Mouse (Mus musculus): ENCODE measurements around the gene Atrnl1. TPM values are rescaled to one million over a fixed set of nuclear protein-coding genes. Genes with fewer than 3 reads are reported as not detected.
"Not testable (repeated sequence)": the region's sequence is repeated elsewhere in the genome, so short reads cannot be mapped to it uniquely, and the experiment has no call there.

Atrnl1 gene
- polyA plus RNA-seq, 2 experiments from 2014 or later = 0.13 to 0.33 TPM

DNA sequence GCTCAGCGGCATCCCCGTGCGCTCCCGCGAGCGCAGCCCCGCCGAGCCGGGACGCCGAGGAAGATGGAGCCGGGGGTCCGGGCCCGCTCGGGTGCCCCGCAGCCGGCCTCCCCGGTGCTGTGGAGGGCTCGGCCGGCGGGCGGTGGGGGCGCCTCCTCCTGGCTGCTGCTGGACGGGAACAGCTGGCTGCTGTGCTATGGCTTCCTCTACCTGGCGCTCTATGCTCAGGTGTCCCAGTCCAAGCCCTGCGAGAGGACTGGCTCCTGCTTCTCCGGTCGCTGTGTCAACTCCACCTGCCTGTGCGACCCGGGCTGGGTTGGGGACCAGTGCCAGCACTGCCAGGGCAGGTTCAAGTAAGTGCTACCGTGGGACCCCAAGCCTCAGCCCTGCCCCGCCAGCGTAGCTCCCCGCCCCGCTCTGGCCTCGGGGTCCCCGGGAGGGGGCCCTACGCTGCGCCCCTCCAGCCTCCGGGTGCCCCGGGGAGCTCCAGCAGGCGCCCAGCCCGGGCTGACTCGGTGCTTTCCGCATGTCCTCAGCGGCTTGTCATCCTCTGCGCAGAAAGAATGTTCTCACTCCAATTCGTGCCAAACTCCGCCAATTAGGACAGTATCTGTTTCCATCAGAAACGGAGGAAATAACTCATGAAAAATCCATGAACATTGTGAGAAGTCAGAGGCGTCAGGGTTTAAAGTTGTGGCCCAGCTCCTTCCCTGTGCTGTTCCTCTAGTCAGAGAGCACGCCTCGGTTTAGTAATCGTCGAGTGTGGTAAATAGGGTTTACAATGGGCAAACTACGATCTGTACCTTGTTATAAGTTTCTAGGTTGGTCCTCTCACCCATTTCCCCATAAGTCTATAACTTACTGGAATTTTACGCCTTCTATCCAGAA is 701 bp downstream of the Atrnl1 start:
- ATAC-seq = peak; percentile 28

DNA sequence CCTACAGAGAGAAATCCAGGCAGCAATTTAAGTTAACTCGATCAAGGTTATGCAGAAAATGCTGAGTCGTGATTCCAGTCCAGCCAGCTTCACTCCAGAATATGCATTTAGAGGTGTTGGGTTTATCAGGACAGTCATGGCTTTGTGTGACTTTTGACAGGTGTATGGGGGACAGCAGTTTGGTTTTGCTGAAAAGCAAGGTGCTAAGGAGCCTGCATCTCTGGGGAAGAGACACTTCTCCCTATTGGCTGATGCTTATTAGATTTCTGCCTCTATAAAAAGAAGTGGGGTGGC is 1.3 kb downstream of the Atrnl1 start:
- ATAC-seq = no peak

DNA sequence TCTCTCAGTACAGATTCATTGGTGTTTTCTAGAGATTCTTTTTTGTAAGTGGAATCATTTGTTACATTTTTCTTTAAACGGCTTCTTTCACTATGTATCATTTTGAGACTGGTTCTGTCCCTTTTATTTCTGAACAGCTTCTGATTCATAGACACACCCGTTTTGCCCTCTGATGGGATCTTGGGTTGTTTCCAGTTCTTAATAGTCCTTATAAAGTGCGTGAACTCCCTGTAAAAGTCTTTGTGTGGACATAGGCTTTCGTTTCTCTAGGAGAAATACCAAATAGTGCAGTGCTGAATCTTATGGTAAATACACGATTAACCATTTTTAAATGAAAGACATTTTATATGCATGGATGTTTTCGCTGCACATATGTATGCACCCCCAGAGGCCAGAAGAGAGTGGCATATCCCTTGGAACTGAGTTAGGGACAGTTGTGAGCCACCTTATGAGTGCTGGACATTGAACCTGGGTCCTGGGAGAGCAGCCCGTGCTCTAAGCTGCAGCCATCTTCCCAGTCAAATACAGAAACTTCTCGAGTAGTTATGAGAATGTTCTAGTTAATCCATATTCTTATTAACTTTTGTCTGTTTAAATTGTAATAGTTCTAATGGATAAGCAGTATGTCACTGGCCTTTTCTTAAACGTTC is 5.3 kb downstream of the Atrnl1 start:
- no peak for ATAC-seq

DNA sequence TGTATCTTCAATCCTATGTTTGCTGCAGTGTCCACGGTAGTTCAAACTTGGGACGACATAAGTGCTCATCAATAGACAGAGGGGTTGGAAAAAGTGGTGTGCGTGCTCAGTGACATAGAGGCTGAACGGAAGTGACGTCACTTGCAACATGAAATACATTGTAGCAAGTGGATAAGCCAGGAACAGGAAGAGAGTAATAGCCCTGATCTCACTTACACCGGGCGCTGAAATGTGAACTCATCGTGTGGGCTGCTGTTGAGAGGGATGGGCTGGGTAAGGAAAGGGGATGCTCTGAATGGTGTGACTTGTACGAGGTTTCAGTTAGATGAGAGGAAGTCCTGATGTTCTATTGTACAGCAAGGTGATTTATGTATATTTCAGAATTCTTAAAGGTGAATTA is 8.3 kb downstream of the Atrnl1 start:
- no peak for ATAC-seq

DNA sequence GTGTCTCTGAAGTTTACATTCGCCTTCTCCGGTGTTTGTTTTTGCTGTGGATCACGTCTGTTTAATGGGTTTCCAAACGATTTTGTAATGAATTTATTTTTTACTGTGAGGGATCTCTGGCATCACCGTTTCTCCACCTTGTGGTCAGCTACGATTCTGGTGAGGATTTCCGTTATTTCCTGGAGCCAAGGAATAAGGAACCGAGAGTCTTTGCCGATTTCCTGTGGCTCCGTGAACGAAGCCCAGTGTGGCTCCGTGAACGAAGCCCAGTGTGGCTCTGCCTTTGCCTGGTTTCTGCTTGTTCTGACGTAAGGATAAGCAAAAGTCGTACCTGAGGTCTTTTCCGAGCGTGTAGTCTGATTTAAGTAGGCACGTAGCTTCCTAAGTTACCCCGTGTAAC is 11.0 kb downstream of the Atrnl1 start:
- ATAC-seq = no peak

DNA sequence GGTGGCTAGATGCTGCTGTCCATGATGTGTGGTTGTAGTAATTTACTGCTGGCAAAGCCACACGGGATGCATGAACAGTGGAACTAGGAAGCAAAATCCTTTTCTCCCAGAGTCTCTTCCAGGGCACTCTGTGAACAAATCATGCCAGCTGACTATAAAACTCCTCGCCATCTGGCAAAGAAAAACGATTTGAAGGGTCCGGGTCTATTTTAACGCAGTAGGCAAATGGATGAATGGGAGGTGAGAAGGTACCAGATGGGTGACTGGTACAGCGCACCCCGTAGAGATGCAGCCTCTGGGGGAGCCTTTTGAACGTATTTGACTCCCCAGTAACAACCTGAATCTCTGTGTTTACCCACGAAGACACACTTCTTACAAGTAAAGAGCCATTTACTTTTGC is 14.9 kb downstream of the Atrnl1 start:
- no peak for ATAC-seq

DNA sequence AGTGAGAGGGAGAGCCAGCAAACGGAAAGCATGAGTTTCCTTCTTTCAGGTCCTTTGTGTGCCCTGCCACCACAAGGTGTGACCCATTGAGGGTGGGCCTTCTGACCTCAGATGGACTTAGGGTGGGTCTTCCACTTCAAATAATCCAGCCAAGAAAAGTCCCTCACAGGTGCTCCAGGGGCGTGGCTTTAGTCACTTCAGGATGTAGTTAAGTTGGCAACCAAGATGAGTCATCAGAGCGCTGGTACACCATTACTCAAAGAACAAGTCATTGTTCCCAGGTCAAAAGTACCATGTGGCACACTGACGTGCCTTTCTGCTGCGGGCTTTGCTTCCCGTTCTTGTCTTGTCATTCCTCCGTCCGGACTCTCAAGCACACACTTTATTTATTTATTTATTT is 16.4 kb downstream of the Atrnl1 start:
- ATAC-seq = no peak

DNA sequence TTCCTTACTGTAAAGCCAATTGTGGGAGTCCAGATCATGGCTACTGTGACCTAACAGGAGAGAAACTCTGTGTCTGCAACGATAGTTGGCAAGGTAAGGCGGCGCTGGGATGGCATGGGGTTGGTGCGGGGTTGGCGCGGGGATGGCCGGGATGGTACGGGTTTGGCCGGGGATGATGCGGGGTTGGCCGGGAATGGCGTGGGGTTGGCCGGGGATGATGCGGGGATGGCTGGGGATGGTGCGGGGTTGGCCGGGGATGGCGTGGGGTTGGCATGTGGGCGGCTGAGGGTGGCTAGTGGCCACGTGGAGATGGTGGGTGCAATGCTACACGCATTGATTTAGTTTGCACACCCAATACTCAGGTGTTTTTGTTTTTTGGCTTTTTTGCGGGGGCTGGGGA is 31.7 kb downstream of the Atrnl1 start:
- no peak for ATAC-seq

DNA sequence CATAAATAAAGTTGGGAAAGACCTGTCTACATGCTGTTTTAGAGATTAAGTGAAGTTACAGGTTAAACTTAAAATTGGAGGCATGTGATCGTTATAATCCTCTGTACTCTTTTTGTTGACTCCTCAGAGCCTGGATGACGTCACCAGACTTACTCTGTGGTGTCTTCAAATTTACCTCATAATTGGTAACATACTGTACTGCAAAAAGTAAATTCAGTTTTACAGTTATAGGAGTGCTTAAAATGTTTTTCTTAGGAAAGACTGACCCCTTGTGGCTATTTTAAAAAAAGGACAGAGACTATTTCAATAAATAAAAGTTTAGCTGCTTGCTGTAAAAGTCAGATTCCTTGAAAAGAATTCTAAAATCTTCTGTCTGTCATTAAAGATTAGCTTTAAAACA is 32.1 kb downstream of the Atrnl1 start:
- peak; percentile 59 for ATAC-seq

DNA sequence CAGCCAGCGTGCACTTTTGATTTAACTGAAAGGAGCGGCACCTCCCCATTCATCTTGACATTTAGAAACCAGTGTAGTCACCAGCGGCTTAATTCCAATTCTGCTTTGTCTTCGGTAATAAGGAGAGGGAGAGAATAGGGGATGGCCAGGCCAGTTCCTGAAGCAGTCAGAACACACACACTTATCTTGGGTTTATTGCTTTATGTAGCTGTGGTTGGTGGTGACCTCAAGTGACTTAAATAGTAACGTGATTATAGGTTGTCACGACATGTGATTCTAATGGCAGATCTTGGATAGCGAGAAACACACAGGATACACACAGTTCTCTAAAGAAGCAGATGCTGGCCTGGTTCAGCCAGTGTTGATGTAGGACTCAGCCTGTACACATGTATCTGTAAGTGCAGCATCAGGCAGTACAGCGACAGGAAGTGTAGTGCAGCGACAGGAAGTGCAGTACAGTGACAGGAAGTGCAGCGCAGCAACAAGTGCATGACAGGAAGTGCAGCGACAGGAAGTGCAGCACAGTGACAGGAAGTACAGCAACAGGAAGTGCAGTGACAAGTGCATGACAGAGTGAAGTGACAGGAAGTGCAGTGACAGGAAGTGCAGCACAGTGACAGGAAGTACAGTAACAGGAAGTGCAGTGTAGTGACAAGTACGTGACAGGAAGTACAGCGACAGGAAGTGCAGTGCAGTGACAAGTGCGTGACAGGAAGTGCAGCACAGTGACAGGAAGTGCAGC is 37.5 kb downstream of the Atrnl1 start:
- peak; percentile 69 for ATAC-seq

DNA sequence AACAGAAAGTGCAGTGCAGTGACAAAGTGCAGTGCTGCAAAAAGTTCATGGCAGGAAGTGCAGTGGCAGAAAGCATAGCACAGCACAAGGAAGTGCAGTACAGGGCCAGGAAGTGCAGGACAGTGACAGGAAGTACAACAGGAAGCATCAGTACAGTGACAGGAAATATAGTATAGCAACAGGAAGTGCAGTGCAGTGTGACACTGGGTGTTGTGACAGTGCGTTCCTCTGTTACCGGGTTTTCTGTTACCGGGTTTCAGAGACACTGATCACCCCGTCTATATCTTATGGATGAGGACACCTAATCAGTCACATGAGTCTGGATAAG is 38.1 kb downstream of the Atrnl1 start:
- ATAC-seq = no peak

DNA sequence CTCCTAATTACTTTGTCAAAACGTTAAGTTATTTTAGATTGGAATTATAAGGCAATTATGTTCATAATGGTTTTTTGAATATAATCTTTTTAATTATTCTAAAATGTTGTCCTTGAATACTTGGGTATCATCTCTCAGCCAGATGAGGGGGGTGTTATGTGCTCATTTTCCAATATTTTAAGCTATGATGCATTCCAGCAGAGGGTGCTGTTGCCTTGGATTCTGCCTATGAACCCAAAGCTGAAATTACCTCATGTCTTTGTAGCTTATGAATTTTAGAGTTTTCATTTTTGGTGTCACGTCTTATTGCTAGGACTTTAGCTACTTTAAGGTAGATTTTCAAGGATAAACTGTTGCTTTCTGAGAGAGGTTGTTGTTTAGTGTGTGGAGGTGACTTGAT is 44.2 kb downstream of the Atrnl1 start:
- ATAC-seq = no peak

DNA sequence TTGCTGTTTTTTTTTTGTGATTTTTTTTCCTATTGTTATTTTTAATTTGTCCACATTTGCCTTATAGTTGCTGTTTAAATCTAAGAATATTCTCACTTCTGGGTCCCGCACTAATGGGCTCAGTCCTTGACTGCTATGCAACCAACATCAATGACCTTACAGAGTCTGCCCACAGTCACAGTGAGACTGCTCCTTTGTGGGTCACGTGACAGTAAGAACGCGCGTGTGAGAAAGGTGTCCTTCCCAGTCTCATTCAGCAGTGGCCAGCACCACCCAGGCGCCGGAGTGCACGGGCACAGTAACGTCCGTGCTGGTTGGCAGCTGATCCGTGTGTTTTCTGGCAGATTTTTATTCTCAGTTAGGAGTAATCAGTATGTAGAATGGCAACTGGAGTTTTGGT is 44.7 kb downstream of the Atrnl1 start:
- ATAC-seq = no peak

DNA sequence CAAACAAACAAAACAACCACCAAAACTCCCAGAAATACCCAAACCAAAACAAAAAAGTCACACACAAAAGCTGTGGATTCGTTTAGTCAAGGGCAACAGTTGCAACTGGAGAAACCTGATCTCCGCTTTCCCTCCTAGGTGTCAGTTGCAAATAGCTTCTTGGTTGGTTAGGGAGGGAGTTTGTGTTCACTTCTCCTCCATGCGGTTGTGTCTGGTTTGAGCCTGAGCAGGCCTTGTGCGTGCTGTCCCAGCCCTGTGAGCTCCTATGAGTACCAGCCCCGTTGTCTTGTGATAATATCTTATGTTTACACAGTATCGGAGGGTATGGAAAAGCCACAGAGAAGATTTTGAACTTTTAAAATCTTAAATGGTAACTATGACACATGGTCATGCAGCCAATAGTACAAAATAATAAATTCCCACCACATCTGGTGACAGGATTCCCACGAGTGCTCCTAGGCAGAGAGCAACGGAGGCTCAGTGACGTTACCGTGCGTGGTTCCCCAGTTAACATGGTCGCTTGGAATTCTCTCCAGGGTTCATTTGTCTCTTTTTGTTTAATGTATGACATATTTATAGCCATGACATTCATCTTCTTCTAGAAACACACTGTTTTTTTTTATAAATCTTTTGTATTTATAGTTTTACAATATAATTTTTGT is 46.7 kb downstream of the Atrnl1 start:
- no peak for ATAC-seq

DNA sequence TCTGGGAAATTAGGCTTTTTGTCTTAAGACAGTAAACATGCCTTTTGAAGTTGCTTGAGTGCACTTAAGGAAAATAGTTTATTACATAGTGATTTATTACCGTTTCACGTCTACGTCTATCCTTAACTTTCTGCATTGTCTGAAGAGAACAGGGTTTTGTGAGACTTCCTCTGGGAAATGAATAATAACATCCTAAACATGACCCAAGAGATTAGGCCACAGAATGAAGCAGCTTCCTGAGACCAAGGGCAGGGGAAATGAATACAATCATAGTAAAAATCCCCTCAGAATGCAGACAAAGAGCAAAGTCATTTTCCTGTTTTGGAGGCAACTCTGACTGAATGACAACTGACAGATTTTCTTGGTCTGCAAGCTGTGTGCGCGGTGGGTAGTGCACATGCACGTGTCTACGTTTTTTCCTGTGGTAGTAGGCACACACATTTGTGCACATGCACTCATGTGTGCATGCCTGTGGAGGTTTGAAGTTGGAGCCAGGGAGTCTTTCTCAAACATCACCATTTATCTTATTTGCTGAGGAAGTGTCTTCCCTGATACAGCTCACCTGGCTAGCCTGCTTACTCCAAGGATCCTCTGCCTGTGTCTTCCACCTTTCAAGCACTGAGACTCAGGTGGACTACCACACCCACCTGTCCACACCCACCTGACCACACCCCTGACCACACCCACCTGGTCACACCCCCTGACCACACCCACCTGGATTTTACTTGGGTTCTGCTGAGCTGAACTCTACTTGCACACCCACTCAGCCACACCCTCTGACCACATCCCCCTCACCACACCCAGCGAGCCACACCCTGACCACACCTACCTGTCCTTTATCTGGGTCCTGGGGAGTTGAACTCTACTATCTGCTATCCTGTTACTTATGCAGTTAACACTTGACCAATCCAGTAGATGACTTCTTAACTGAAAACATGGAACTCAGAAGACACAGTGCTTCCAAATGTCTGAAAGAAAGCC is 47.6 kb downstream of the Atrnl1 start:
- no peak for ATAC-seq

DNA sequence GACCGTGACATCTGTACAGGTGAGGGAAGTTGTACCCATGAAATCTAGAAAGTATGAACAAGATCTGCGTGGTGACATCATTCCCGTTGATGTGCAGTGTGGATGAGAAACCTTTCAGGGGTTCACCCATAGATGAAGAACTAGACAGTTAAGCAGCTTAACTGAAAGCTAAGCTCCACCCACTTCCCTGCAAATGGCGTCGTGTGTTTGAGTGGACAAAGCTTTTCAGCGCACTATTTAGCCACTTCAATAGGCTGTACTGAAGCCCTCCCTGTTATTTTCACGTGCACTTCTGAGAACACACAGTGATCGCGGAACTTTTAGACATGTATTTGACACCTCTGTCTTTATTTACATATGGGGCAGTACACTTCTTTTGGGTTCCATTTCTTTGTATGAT is 56.2 kb downstream of the Atrnl1 start:
- no peak for ATAC-seq

DNA sequence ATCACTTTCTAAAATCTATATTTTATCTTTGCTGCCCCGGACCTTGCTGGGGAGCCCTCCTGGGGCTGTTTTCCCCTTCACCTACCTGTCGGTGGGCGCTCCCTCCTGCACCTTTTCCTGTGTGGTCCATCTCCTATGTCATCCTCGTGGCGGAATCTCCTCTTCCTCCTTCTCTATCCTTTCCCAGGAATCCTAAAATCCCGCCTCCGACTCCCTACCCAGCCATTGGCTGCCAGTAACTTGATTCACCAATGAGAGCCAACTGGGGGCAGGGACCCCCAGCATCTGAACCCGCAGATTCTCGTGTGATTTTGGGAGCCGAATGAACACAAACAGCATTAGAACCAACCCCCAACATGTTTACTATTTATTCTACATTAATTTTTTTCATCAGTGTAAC is 57.1 kb downstream of the Atrnl1 start:
- no peak for ATAC-seq

DNA sequence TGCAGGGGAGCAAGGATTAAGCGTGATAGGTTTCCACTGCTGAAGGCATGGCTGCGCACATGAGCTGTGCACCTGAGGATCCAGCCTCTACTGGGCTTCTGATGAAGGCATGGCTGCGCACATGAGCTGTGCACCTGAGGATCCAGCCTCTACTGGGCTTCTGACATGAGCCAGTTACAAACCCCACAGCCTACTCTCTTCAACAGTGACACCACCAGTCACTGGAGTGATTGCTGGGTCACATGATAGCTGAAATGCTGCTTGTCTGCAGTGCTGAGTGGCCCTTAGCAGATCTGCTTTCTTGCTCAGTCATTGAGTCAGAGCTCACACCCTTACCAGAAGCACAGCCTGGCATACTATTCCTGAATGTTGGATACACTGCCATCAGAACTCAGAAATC is 68.6 kb downstream of the Atrnl1 start:
- ATAC-seq = no peak

DNA sequence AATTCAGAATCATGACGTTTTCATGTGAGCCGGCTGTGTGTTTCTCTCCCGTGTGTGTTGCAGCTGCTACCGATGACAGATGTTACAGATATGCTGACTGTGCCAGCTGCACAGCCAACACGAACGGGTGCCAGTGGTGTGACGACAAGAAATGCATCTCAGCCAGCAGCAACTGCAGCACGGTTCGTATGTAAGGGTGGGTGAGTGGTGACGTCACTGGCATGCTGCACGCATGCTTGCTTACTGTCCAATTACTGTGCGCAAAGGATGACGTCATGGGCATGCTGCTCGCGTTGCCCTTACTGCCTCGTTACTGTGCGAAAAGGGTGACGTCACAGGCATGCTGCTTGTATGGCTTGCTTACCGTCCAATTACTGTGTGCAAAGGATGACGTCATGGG is 75.8 kb downstream of the Atrnl1 start:
- ATAC-seq = no peak

DNA sequence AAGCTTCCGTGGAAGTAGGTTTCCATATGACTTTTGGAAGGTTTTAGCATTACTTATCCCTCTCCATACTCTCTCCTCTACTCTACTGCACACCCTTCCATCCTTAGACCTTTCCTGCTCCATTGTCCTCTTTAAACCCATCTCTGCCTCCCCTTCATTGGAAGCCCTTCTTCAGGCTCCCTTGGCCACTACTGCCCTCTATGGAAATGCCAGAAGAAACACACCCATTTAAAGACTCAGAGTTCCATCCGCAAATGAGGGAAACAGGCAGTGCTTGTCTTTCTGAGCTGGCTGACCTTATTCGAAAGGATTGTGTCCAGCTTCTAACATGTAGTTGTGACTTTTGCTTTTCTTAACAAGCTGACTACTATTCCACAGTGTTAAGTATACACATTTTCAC is 81.7 kb downstream of the Atrnl1 start:
- ATAC-seq = no peak

DNA sequence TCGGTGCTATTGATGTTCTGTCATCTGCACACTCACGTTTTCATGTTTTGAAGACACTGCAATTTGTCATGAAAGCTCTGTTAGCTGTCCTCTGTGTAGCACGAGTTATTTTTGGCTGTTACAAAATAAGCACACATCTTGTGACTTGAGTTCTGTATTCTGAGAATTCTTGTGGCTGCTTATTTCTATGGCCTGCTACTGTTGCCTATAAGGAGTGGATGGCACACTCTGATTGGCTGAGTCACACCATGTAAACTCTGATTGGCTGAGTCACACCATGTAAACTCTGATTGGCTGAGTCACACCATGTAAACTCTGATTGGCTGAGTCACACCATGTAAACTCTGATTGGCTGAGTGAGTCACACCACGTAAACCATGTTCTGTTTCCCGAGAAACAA is 85.9 kb downstream of the Atrnl1 start:
- not testable (repeated sequence) for ATAC-seq

DNA sequence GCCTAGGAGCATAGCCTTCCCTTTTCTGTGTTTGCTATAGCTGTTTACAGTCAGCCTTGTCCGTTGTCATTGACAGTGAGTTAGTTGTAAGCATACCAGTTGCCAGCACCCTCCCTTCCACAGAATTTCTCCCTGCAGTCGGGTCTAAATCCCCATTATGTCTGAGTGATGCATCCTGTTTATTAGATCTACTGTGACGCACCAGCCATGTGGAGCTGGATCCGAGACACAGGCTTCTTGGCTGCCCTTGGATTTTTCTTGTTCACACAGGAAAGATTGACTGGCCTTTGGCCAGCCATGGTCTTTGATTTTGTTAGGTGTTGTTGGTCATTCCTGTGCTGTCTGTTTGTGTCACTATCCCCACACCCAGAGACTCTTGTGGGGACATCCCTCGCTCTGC is 102.3 kb downstream of the Atrnl1 start:
- no peak for ATAC-seq
